Mouse (Mus musculus) limb, embryonic 10.5 days (tissue): ENCODE measurements around the gene Atp6v1g1. TPM values are rescaled to one million over a fixed set of nuclear protein-coding genes. Genes with fewer than 3 reads are reported as not detected.

Experiments used
- DNase-seq: peaks from one replicate; pipeline ENCODE4 v3.0.0-alpha.2; 2017; ENCODE audit warnings: low spot score
- H3K27ac ChIP-seq: fragments of 300-500 bp; sonication (generic); 2 replicates; pipeline ENCODE4 v1.5.1; 2016; ENCODE audit warnings: mild to moderate bottlenecking
- H3K27me3 ChIP-seq: fragments of 300-500 bp; sonication (generic); 2 replicates; pipeline ENCODE4 v1.6.1; 2016; ENCODE audit warnings: low read depth, mild to moderate bottlenecking; ENCODE audit not compliant: poor library complexity, severe bottlenecking
- H3K36me3 ChIP-seq: fragments of 300-500 bp; sonication (generic); 2 replicates; pipeline ENCODE4 v1.6.1; 2016; ENCODE audit warnings: mild to moderate bottlenecking, moderate library complexity
- H3K4me1 ChIP-seq: fragments of 300-500 bp; sonication (generic); 2 replicates; pipeline ENCODE4 v1.6.1; 2016
- H3K4me3 ChIP-seq: fragments of 300-500 bp; sonication (generic); 2 replicates; pipeline ENCODE4 v1.5.1; 2016; ENCODE audit warnings: mild to moderate bottlenecking, moderate library complexity
- H3K9me3 ChIP-seq: fragments of 300-500 bp; sonication (generic); replicated peaks from 2 replicates; pipeline ENCODE4 v1.6.1; 2016; ENCODE audit warnings: mild to moderate bottlenecking
- WGBS: fragments of 180-500 bp; shearing (Covaris S2); methylation state at CpG from one replicate; pipeline ENCODE4 v1.1.7; 2016; 5-methylcytosine and 5-hydroxymethylcytosine counted together
- polyA plus RNA-seq: library from polyadenylated mRNA; unstranded; fragments of >200 nt; fragmentation: Nextera tagmentation; extraction: Ambion mirVana; gene quantifications from 2 replicates; pipeline ENCODE4 v1.2.1, GENCODE M21; 2016

The Atp6v1g1 gene
- polyA plus RNA-seq, 1 experiment from 2014 or later = 239 TPM

GRCm38 (mm10) chr4:63553789-63554576 lies 9.4 kb downstream of the Atp6v1g1 start:
- no peak overlapping the region for H3K4me3 ChIP-seq
- peaks cover 25% of the 10 kb centered on the region for H3K4me1 ChIP-seq
- DNase-seq = no peak
- 83% methylated on average over 4 of the region's 4 CpGs for WGBS
- H3K9me3 ChIP-seq = no peaks in the 10 kb centered on the region
- H3K27me3 ChIP-seq = no peaks in the 10 kb centered on the region
- peaks cover 50% of the 10 kb centered on the region for H3K36me3 ChIP-seq
- H3K27ac ChIP-seq = no peak overlapping the region

- no peak for DNase-seq
- WGBS = 86% methylated on average over 3 of the region's 3 CpGs
- Histone ChIP-seq H3K27me3 (no peaks in the 10 kb centered on the region), H3K36me3 (peaks cover 44% of the 10 kb centered on the region), H3K4me1 (peaks cover 31% of the 10 kb centered on the region), H3K9me3 (no peaks in the 10 kb centered on the region), H3K4me3 (no peak overlapping the region), H3K27ac (no peak overlapping the region)
Measured at GRCm38 (mm10) chr4:63554616-63555015, 10.0 kb downstream of the Atp6v1g1 start.

- no peaks in the 10 kb centered on the region for H3K9me3 ChIP-seq
- no peak overlapping the region for H3K4me3 ChIP-seq
- DNase-seq = no peak
- H3K36me3 ChIP-seq = peaks cover 41% of the 10 kb centered on the region
- H3K27me3 ChIP-seq = no peaks in the 10 kb centered on the region
- 98% methylated on average over 2 of the region's 2 CpGs for WGBS
- peaks cover 36% of the 10 kb centered on the region for H3K4me1 ChIP-seq
- H3K27ac ChIP-seq = no peak overlapping the region
Measured at GRCm38 (mm10) chr4:63555111-63555510, 10.5 kb downstream of the Atp6v1g1 start.

GRCm38 (mm10) chr4:63556665-63557064 lies 12.1 kb downstream of the Atp6v1g1 start:
- no peaks in the 10 kb centered on the region for H3K9me3 ChIP-seq
- no peaks in the 10 kb centered on the region for H3K27me3 ChIP-seq
- no peak for DNase-seq
- no peak overlapping the region for H3K27ac ChIP-seq
- 75% methylated on average over 5 of the region's 5 CpGs for WGBS
- no peak overlapping the region for H3K4me3 ChIP-seq
- peaks cover 29% of the 10 kb centered on the region for H3K36me3 ChIP-seq
- H3K4me1 ChIP-seq = peaks cover 52% of the 10 kb centered on the region

- H3K4me1 ChIP-seq = peaks cover 59% of the 10 kb centered on the region
- no peaks in the 10 kb centered on the region for H3K27me3 ChIP-seq
- peak overlapping the region; percentile 97 for H3K27ac ChIP-seq
- peak overlapping the region; percentile 76; the same call in 1 of the 2 replicates for H3K4me3 ChIP-seq
- H3K9me3 ChIP-seq = no peaks in the 10 kb centered on the region
- DNase-seq = no peak
- WGBS = 30% methylated on average over 16 of the region's 16 CpGs
- peaks cover 22% of the 10 kb centered on the region for H3K36me3 ChIP-seq
Measured at GRCm38 (mm10) chr4:63557124-63558059, 12.8 kb downstream of the Atp6v1g1 start.

GRCm38 (mm10) chr4:63558407-63559081 lies 14.0 kb downstream of the Atp6v1g1 start, which contains the start of gene Tmem268:
TSS of gene Tmem268 (plus strand) at chr4:63558781.
- Histone ChIP-seq H3K4me3 (peak within 1 kb of the TSS; percentile 76), H3K27ac (peak within 1 kb of the TSS; percentile 97), H3K9me3 (no peaks in the 10 kb centered on the region), H3K27me3 (no peaks in the 10 kb centered on the region), H3K36me3 (peaks cover 22% of the 10 kb centered on the region), H3K4me1 (peaks cover 62% of the 10 kb centered on the region)
- peak; percentile 87 for DNase-seq
- WGBS = under 1% methylated on average over 80 of the region's 81 CpGs

GRCm38 (mm10) chr4:63559127-63559697 lies 14.6 kb downstream of the Atp6v1g1 start:
- peak overlapping the region; percentile 76 for H3K4me3 ChIP-seq
- peaks cover 62% of the 10 kb centered on the region for H3K4me1 ChIP-seq
- WGBS = 52% methylated on average over 9 of the region's 9 CpGs
- H3K27me3 ChIP-seq = no peaks in the 10 kb centered on the region
- H3K9me3 ChIP-seq = no peaks in the 10 kb centered on the region
- peak overlapping the region; percentile 97 for H3K27ac ChIP-seq
- H3K36me3 ChIP-seq = peaks cover 18% of the 10 kb centered on the region
- no peak for DNase-seq

GRCm38 (mm10) chr4:63560079-63560478 lies 15.5 kb downstream of the Atp6v1g1 start:
- peaks cover 62% of the 10 kb centered on the region for H3K4me1 ChIP-seq
- WGBS = 87% methylated on average over 8 of the region's 8 CpGs
- H3K9me3 ChIP-seq = no peaks in the 10 kb centered on the region
- H3K36me3 ChIP-seq = peaks cover 19% of the 10 kb centered on the region
- no peak for DNase-seq
- no peak overlapping the region for H3K4me3 ChIP-seq
- peak overlapping the region; percentile 97 for H3K27ac ChIP-seq
- H3K27me3 ChIP-seq = no peaks in the 10 kb centered on the region

GRCm38 (mm10) chr4:63561861-63562675 lies 17.5 kb downstream of the Atp6v1g1 start:
- Histone ChIP-seq H3K9me3 (no peaks in the 10 kb centered on the region), H3K36me3 (peaks cover 31% of the 10 kb centered on the region), H3K27ac (no peak overlapping the region), H3K4me1 (peaks cover 56% of the 10 kb centered on the region), H3K4me3 (no peak overlapping the region), H3K27me3 (no peaks in the 10 kb centered on the region)
- WGBS = 86% methylated on average over 7 of the region's 7 CpGs
- no peak for DNase-seq

GRCm38 (mm10) chr4:63562742-63563141 lies 18.2 kb downstream of the Atp6v1g1 start:
- H3K27ac ChIP-seq = no peak overlapping the region
- H3K4me3 ChIP-seq = no peak overlapping the region
- no peaks in the 10 kb centered on the region for H3K27me3 ChIP-seq
- peaks cover 50% of the 10 kb centered on the region for H3K4me1 ChIP-seq
- WGBS = 84% methylated on average over 4 of the region's 4 CpGs
- peaks cover 33% of the 10 kb centered on the region for H3K36me3 ChIP-seq
- no peaks in the 10 kb centered on the region for H3K9me3 ChIP-seq
- DNase-seq = no peak

- Histone ChIP-seq H3K36me3 (peaks cover 56% of the 10 kb centered on the region), H3K27ac (no peak overlapping the region; the same call in 1 of the 2 replicates), H3K4me3 (no peak overlapping the region), H3K27me3 (no peaks in the 10 kb centered on the region), H3K4me1 (peaks cover 24% of the 10 kb centered on the region), H3K9me3 (no peaks in the 10 kb centered on the region)
- no peak for DNase-seq
- 88% methylated on average over 10 of the region's 10 CpGs for WGBS
Measured at GRCm38 (mm10) chr4:63567712-63568390, 23.3 kb downstream of the Atp6v1g1 start.
